Mouse (Mus musculus) erythroid progenitor cell, adult 5-6 weeks (primary cell): ENCODE data around the gene Ttc19. TPM values are rescaled to one million over a fixed set of nuclear protein-coding genes. Genes with fewer than 3 reads are reported as not detected.
"Not testable (repeated sequence)": the region's sequence is repeated elsewhere in the genome, so short reads cannot be mapped to it uniquely, and the experiment has no call there.

Source experiments
- ATAC-seq: replicated peaks from 2 replicates; pipeline ENCODE4 v1.8.0; 2016; ENCODE audit warnings: moderate number of reproducible peaks, mild to moderate bottlenecking, moderate TSS enrichment, inconsistent platforms; ENCODE audit not compliant: poor library complexity, low FRiP score, severe bottlenecking
- total RNA-seq, 2 experiments: library from RNA; stranded (forward) in 1 of 2; stranded (reverse) in 1 of 2; fragments of 150-400 nt in 1 of 2; fragments of 186-747, 209-891 nt in 1 of 2; gene quantifications; 2 replicates each; pipeline versions ENCODE4 v1.2.3 to v1.2.4; 2015 to 2017; ENCODE audit warnings: low replicate concordance in 2 of 2

Ttc19 gene
- total RNA-seq, 2 experiments from 2014 or later, result 3.4 TPM; not detected in 1

GRCm38 (mm10) chr11:62278027-62278426, 3.2 kb upstream of the Ttc19 start:
- ATAC-seq, result peak; percentile 62

- peak; percentile 64 for ATAC-seq
These were observed 326 bp downstream of the Ttc19 start for GRCm38 (mm10) chr11:62281601-62281997.

GRCm38 (mm10) chr11:62284020-62284419, 2.7 kb downstream of the Ttc19 start:
- not testable (repeated sequence) for ATAC-seq

- ATAC-seq, result no peak
These were observed 3.7 kb downstream of the Ttc19 start for GRCm38 (mm10) chr11:62285020-62285419.

- no peak for ATAC-seq
These were observed 6.4 kb downstream of the Ttc19 start for GRCm38 (mm10) chr11:62287700-62288099.

GRCm38 (mm10) chr11:62294121-62294520, 12.8 kb downstream of the Ttc19 start:
- no peak for ATAC-seq

- no peak for ATAC-seq
These were observed 17.6 kb downstream of the Ttc19 start for GRCm38 (mm10) chr11:62298883-62299282.

- no peak for ATAC-seq
These were observed 24.6 kb downstream of the Ttc19 start for GRCm38 (mm10) chr11:62305866-62306265.

GRCm38 (mm10) chr11:62309296-62309695, 28.0 kb downstream of the Ttc19 start:
- ATAC-seq, result no peak

GRCm38 (mm10) chr11:62314984-62315383, 33.7 kb downstream of the Ttc19 start:
- no peak for ATAC-seq

- ATAC-seq, result no peak
These were observed 36.5 kb downstream of the Ttc19 start for GRCm38 (mm10) chr11:62317746-62318145.

- no peak for ATAC-seq
These were observed 38.8 kb downstream of the Ttc19 start for GRCm38 (mm10) chr11:62320097-62320496.

GRCm38 (mm10) chr11:62323659-62324058, 42.4 kb downstream of the Ttc19 start:
- ATAC-seq, result no peak

GRCm38 (mm10) chr11:62331141-62331540, 49.9 kb downstream of the Ttc19 start:
- no peak for ATAC-seq

GRCm38 (mm10) chr11:62332228-62332627, 51.0 kb downstream of the Ttc19 start:
- no peak for ATAC-seq

GRCm38 (mm10) chr11:62343002-62343401, 61.7 kb downstream of the Ttc19 start:
- ATAC-seq, result no peak

- no peak for ATAC-seq
These were observed 70.7 kb downstream of the Ttc19 start for GRCm38 (mm10) chr11:62351948-62352347.

GRCm38 (mm10) chr11:62355216-62355615, 73.9 kb downstream of the Ttc19 start:
- ATAC-seq, result no peak

GRCm38 (mm10) chr11:62366879-62367278, 85.6 kb downstream of the Ttc19 start:
- ATAC-seq, result no peak

- ATAC-seq, result no peak
These were observed 88.7 kb downstream of the Ttc19 start for GRCm38 (mm10) chr11:62369924-62370323.

- ATAC-seq, result no peak
These were observed 90.5 kb downstream of the Ttc19 start for GRCm38 (mm10) chr11:62371776-62372175.

- not testable (repeated sequence) for ATAC-seq
These were observed 96.1 kb downstream of the Ttc19 start for GRCm38 (mm10) chr11:62377202-62377851.
